Mouse (Mus musculus): ENCODE results near the gene Vps25.

GRCm38 (mm10) chr11:101272446-101272845 is 18.9 kb downstream of the Vps25 start:
- no peak for TF ChIP-seq CTCF (IDR thresholded peaks at IDR 0.05; ENCODE audit: low read depth, low read length)
- TF ChIP-seq POLR2A (IDR thresholded peaks at IDR 0.05; ENCODE audit: extremely low read depth, insufficient read depth, low read length) = no peak
